Comparison of ENCODE assay signal across 40 mouse cellular contexts in genomic region chr10:24006442-24006841, GRCm38 (mm10). TPM values are rescaled to one million over a fixed set of nuclear protein-coding genes. Genes with fewer than 3 reads are reported as not detected.
"Had no signal": no experiment of that assay in that cellular context is flagged by ENCODE, and none has a peak within 500 bp of the region (broad histone marks: within the 10 kb centered on the region; RNA-seq: fewer than 3 reads in every experiment).

No protein-coding gene starts in this region.

- H3K9ac ChIP-seq: heart, embryonic 12.5 days; hindbrain, embryonic 12.5 days; hindbrain, embryonic 14.5 days; intestine, embryonic 15.5 days; limb, embryonic 13.5 days; limb, embryonic 15.5 days; liver, embryonic 14.5 days had no signal

- H3K4me3 ChIP-seq: gastrocnemius, adult 2 months; heart, embryonic 10.5 days; heart, embryonic 12.5 days; hindbrain, embryonic 10.5 days; hindbrain, embryonic 12.5 days; intestine, embryonic 15.5 days; layer of hippocampus, adult 2 months; left cerebral cortex, adult 2 months; limb, embryonic 13.5 days; limb, embryonic 15.5 days had no signal

- DNase-seq: gastrocnemius, adult 2 months; gastrocnemius, postnatal 10 days; gastrocnemius, postnatal 25 days; heart, adult 18-20 months; heart, postnatal 10 days; heart, postnatal 4 days; kidney, adult 18-20 months; kidney, adult 8-10 months; kidney, postnatal 10 days; kidney, postnatal 25 days; kidney, postnatal 4 days had no signal

- H3K4me2 ChIP-seq: heart, embryonic 12.5 days; hindbrain, embryonic 12.5 days; hindbrain, embryonic 14.5 days; intestine, embryonic 15.5 days; limb, embryonic 13.5 days; limb, embryonic 15.5 days; liver, embryonic 11.5 days had no signal

- ATAC-seq: hindbrain, embryonic 16.5 days; inflammation-experienced regulatory T-cells, adult 6 months; intestine, embryonic 15.5 days; intestine, postnatal 0 days had no signal

- H3K27ac ChIP-seq: gastrocnemius, adult 2 months; heart, embryonic 10.5 days; hindbrain, embryonic 10.5 days; hindbrain, embryonic 12.5 days; hindbrain, embryonic 14.5 days; intestine, embryonic 15.5 days; layer of hippocampus, adult 2 months; left cerebral cortex, adult 2 months; limb, embryonic 13.5 days; limb, embryonic 15.5 days; liver, embryonic 14.5 days had no signal

- H3K36me3 ChIP-seq: heart, embryonic 10.5 days; heart, embryonic 12.5 days; hindbrain, embryonic 10.5 days; hindbrain, embryonic 12.5 days; intestine, embryonic 15.5 days; limb, embryonic 13.5 days; limb, embryonic 15.5 days had no signal

- H3K9me3 ChIP-seq: heart, embryonic 10.5 days; heart, embryonic 12.5 days; hindbrain, embryonic 10.5 days; hindbrain, embryonic 12.5 days; intestine, embryonic 15.5 days; limb, embryonic 13.5 days; limb, embryonic 15.5 days had no signal

- H3K27me3 ChIP-seq: heart, embryonic 12.5 days; hindbrain, embryonic 12.5 days; intestine, embryonic 15.5 days; limb, embryonic 13.5 days; limb, embryonic 15.5 days had no signal

- H3K4me1 ChIP-seq: heart, embryonic 10.5 days; heart, embryonic 12.5 days; hindbrain, embryonic 10.5 days; hindbrain, embryonic 12.5 days; intestine, embryonic 15.5 days; limb, embryonic 13.5 days; limb, embryonic 15.5 days had no signal

RNA-seq across cellular contexts. Expression of gene Taar7b, which starts 6.7 kb away (rescaled TPM):
- total RNA-seq: gastrocnemius, adult 2 months; gastrocnemius, postnatal 10 days; gastrocnemius, postnatal 25 days; gastrocnemius, postnatal 4 days; granulocyte monocyte progenitor cell, adult 5-6 weeks; heart, adult 18-20 months; heart, adult 8-10 months; heart, postnatal 10 days; heart, postnatal 25 days; heart, postnatal 4 days; layer of hippocampus, adult 2 months; layer of hippocampus, postnatal 10 days; layer of hippocampus, postnatal 25 days; left cerebral cortex, adult 2 months; left cerebral cortex, postnatal 14 days; left cerebral cortex, postnatal 36 days had no signal
- polyA plus RNA-seq: heart, embryonic 10.5 days; heart, embryonic 12.5 days; heart, embryonic 14.5 days; heart, embryonic 16.5 days; hindbrain, embryonic 10.5 days; hindbrain, embryonic 12.5 days; hindbrain, embryonic 14.5 days; hindbrain, embryonic 16.5 days; inflammation-experienced regulatory T-cells, adult 6 months; intestine, embryonic 15.5 days; intestine, postnatal 0 days; kidney, embryonic 14.5 days; kidney, embryonic 16.5 days; limb, embryonic 11.5 days; limb, embryonic 13.5 days; limb, embryonic 15.5 days; liver, embryonic 11.5 days; liver, embryonic 14.5 days; liver, embryonic 16.5 days had no signal

RNA-seq across cellular contexts. Expression of gene Taar7a, which starts 13.2 kb away (rescaled TPM):
- total RNA-seq: gastrocnemius, adult 2 months; gastrocnemius, postnatal 10 days; gastrocnemius, postnatal 25 days; gastrocnemius, postnatal 4 days; granulocyte monocyte progenitor cell, adult 5-6 weeks; heart, adult 18-20 months; heart, adult 8-10 months; heart, postnatal 10 days; heart, postnatal 25 days; heart, postnatal 4 days; layer of hippocampus, adult 2 months; layer of hippocampus, postnatal 10 days; layer of hippocampus, postnatal 25 days; left cerebral cortex, adult 2 months; left cerebral cortex, postnatal 14 days; left cerebral cortex, postnatal 36 days had no signal
- polyA plus RNA-seq: heart, embryonic 10.5 days; heart, embryonic 12.5 days; heart, embryonic 14.5 days; heart, embryonic 16.5 days; hindbrain, embryonic 10.5 days; hindbrain, embryonic 12.5 days; hindbrain, embryonic 14.5 days; hindbrain, embryonic 16.5 days; inflammation-experienced regulatory T-cells, adult 6 months; intestine, embryonic 15.5 days; intestine, postnatal 0 days; kidney, embryonic 14.5 days; kidney, embryonic 16.5 days; limb, embryonic 11.5 days; limb, embryonic 13.5 days; limb, embryonic 15.5 days; liver, embryonic 11.5 days; liver, embryonic 14.5 days; liver, embryonic 16.5 days had no signal

RNA-seq across cellular contexts. Expression of gene Taar7d, which starts 20.6 kb away (rescaled TPM):
- total RNA-seq: gastrocnemius, adult 2 months; gastrocnemius, postnatal 10 days; gastrocnemius, postnatal 25 days; gastrocnemius, postnatal 4 days; granulocyte monocyte progenitor cell, adult 5-6 weeks; heart, adult 18-20 months; heart, adult 8-10 months; heart, postnatal 10 days; heart, postnatal 25 days; heart, postnatal 4 days; layer of hippocampus, adult 2 months; layer of hippocampus, postnatal 10 days; layer of hippocampus, postnatal 25 days; left cerebral cortex, adult 2 months; left cerebral cortex, postnatal 14 days; left cerebral cortex, postnatal 36 days had no signal
- polyA plus RNA-seq: heart, embryonic 10.5 days; heart, embryonic 12.5 days; heart, embryonic 14.5 days; heart, embryonic 16.5 days; hindbrain, embryonic 10.5 days; hindbrain, embryonic 12.5 days; hindbrain, embryonic 14.5 days; hindbrain, embryonic 16.5 days; inflammation-experienced regulatory T-cells, adult 6 months; intestine, embryonic 15.5 days; intestine, postnatal 0 days; kidney, embryonic 14.5 days; kidney, embryonic 16.5 days; limb, embryonic 11.5 days; limb, embryonic 13.5 days; limb, embryonic 15.5 days; liver, embryonic 11.5 days; liver, embryonic 14.5 days; liver, embryonic 16.5 days had no signal

RNA-seq across cellular contexts. Expression of gene Taar6, which starts 21.0 kb away (rescaled TPM):
- total RNA-seq: gastrocnemius, adult 2 months; gastrocnemius, postnatal 10 days; gastrocnemius, postnatal 25 days; gastrocnemius, postnatal 4 days; granulocyte monocyte progenitor cell, adult 5-6 weeks; heart, adult 18-20 months; heart, adult 8-10 months; heart, postnatal 10 days; heart, postnatal 25 days; heart, postnatal 4 days; layer of hippocampus, adult 2 months; layer of hippocampus, postnatal 10 days; layer of hippocampus, postnatal 25 days; left cerebral cortex, adult 2 months; left cerebral cortex, postnatal 14 days; left cerebral cortex, postnatal 36 days had no signal
- polyA plus RNA-seq: heart, embryonic 10.5 days; heart, embryonic 12.5 days; heart, embryonic 14.5 days; heart, embryonic 16.5 days; hindbrain, embryonic 10.5 days; hindbrain, embryonic 14.5 days; hindbrain, embryonic 16.5 days; inflammation-experienced regulatory T-cells, adult 6 months; intestine, embryonic 15.5 days; intestine, postnatal 0 days; kidney, embryonic 14.5 days; kidney, embryonic 16.5 days; limb, embryonic 11.5 days; limb, embryonic 13.5 days; limb, embryonic 15.5 days; liver, embryonic 11.5 days; liver, embryonic 14.5 days; liver, embryonic 16.5 days had no signal

RNA-seq across cellular contexts. Expression of gene Taar7e, which starts 31.0 kb away (rescaled TPM):
- total RNA-seq: gastrocnemius, adult 2 months; gastrocnemius, postnatal 10 days; gastrocnemius, postnatal 25 days; gastrocnemius, postnatal 4 days; granulocyte monocyte progenitor cell, adult 5-6 weeks; heart, adult 18-20 months; heart, adult 8-10 months; heart, postnatal 10 days; heart, postnatal 25 days; heart, postnatal 4 days; layer of hippocampus, adult 2 months; layer of hippocampus, postnatal 10 days; layer of hippocampus, postnatal 25 days; left cerebral cortex, adult 2 months; left cerebral cortex, postnatal 14 days; left cerebral cortex, postnatal 36 days had no signal
- polyA plus RNA-seq: heart, embryonic 10.5 days; heart, embryonic 12.5 days; heart, embryonic 14.5 days; heart, embryonic 16.5 days; hindbrain, embryonic 10.5 days; hindbrain, embryonic 12.5 days; hindbrain, embryonic 14.5 days; hindbrain, embryonic 16.5 days; inflammation-experienced regulatory T-cells, adult 6 months; intestine, embryonic 15.5 days; intestine, postnatal 0 days; kidney, embryonic 14.5 days; kidney, embryonic 16.5 days; limb, embryonic 11.5 days; limb, embryonic 13.5 days; limb, embryonic 15.5 days; liver, embryonic 11.5 days; liver, embryonic 14.5 days; liver, embryonic 16.5 days had no signal
